Mouse (Mus musculus) midbrain, embryonic 14.5 days (tissue): ENCODE data around the gene Fmo6. TPM values are rescaled to one million over a fixed set of nuclear protein-coding genes. Genes with fewer than 3 reads are reported as not detected.

Experiments used
- ATAC-seq: fragments of 200-750 bp; cut with Nextera tagmentation; 2 replicates; pipeline ENCODE4 v1.8.0; 2017; ENCODE audit warnings: moderate number of reproducible peaks, moderate library complexity; ENCODE audit not compliant: low FRiP score, low TSS enrichment
- DNase-seq: peaks from one replicate; pipeline ENCODE4 v3.0.0-alpha.2; 2015
- H3K27ac ChIP-seq: fragments of 300-500 bp; sonication (generic); replicated peaks from 2 replicates; pipeline ENCODE4 v1.5.1; 2014; ENCODE audit warnings: mild to moderate bottlenecking, low read depth, low read length, moderate library complexity
- H3K27me3 ChIP-seq: fragments of 300-500 bp; sonication (generic); 2 replicates; pipeline ENCODE4 v1.6.1; 2014; ENCODE audit warnings: low read length, control low read depth, mixed read lengths; ENCODE audit not compliant: control insufficient read depth, insufficient read depth
- H3K36me3 ChIP-seq: fragments of 300-500 bp; sonication (generic); 2 replicates; pipeline ENCODE4 v1.6.1; 2014; ENCODE audit warnings: low read length, control low read depth; ENCODE audit not compliant: control insufficient read depth, insufficient read depth
- H3K4me1 ChIP-seq: fragments of 300-500 bp; sonication (generic); 2 replicates; pipeline ENCODE4 v1.6.1; 2014; ENCODE audit warnings: mild to moderate bottlenecking, antibody characterized with exemption, low read length, control low read depth; ENCODE audit not compliant: control insufficient read depth, insufficient read depth
- H3K4me2 ChIP-seq: fragments of 300-500 bp; sonication (generic); 2 replicates; pipeline ENCODE4 v1.6.1; 2014; ENCODE audit warnings: mild to moderate bottlenecking, low read length, moderate library complexity
- H3K4me3 ChIP-seq: fragments of 300-500 bp; sonication (generic); replicated peaks from 2 replicates; pipeline ENCODE4 v1.5.1; 2014; ENCODE audit warnings: low read depth, low read length
- H3K9ac ChIP-seq: fragments of 300-500 bp; sonication (generic); replicated peaks from 2 replicates; pipeline ENCODE4 v1.6.1; 2014; ENCODE audit warnings: mild to moderate bottlenecking, low read length, moderate library complexity
- H3K9me3 ChIP-seq: fragments of 300-500 bp; sonication (generic); 2 replicates; pipeline ENCODE4 v1.6.1; 2016; ENCODE audit warnings: low read length, control low read depth, mixed read lengths; ENCODE audit not compliant: control insufficient read depth
- WGBS: fragments of 180-500 bp; shearing (Covaris S2); extraction: QIAGEN DNeasy Blood & Tissue Kit; methylation state at CpG from one replicate; pipeline ENCODE4 v1.1.7; 2014; 5-methylcytosine and 5-hydroxymethylcytosine counted together
- polyA plus RNA-seq: library from polyadenylated mRNA; unstranded; fragments of >200 nt; fragmentation: Nextera tagmentation; extraction: Ambion mirVana; gene quantifications from 2 replicates; pipeline ENCODE4 v1.2.1, GENCODE M21; 2014

The Fmo6 gene
- polyA plus RNA-seq, 1 experiment from 2014 or later, result not detected

DNA sequence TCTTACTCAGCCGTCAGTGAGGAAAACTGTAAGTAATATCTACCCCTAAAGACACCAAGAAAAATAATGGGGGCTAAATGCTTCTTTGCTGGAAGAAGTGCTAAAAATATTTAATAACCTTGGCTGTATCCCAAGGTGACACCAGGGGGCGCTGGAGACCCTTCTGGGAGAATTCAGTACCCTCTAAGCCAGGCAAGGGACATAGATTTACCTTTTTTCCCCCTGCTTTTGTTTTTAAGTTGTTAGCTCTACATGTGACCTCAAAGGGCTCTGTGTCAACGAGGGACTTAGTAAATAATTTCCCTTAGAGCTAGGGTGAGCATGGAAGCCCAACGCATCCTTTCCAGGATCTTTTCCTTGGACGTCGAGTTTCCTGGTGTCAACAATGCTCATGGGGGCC, 41.4 kb downstream of the Fmo6 start:
- 47% methylated on average over 6 of the region's 6 CpGs for WGBS
- H3K9ac ChIP-seq, result no peak overlapping the region
- H3K27me3 ChIP-seq, result no peaks in the 10 kb centered on the region
- H3K4me1 ChIP-seq, result no peaks in the 10 kb centered on the region
- no peaks in the 10 kb centered on the region for H3K9me3 ChIP-seq
- no peak overlapping the region for H3K4me2 ChIP-seq
- ATAC-seq, result 0 out of 2 replicates have a peak, but pooled peaks have one; percentile 48
- no peaks in the 10 kb centered on the region for H3K36me3 ChIP-seq
- DNase-seq, result peak; percentile 87
- no peak overlapping the region for H3K4me3 ChIP-seq
- no peak overlapping the region for H3K27ac ChIP-seq

DNA sequence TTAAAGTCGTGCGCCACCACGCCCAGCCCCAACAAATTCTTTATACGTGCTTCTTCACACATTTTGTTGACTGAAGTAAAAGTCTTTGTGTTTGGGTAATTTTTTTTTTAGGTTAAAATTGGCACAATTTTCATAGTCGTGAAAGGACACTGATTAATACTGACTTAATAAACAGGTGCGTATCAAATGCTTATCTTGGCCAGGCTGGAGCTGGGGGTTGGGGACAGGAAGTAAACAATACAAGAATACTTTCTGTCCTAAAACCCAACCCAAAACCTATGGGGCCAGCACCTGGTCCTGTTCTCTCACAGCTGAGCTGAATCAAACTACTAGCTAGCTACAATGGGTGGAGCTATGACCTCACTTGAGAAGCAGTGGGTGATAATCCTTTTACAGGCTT, 44.3 kb downstream of the Fmo6 start:
- no peak overlapping the region for H3K9ac ChIP-seq
- H3K4me1 ChIP-seq, result no peaks in the 10 kb centered on the region
- no peaks in the 10 kb centered on the region for H3K36me3 ChIP-seq
- H3K9me3 ChIP-seq, result no peaks in the 10 kb centered on the region
- DNase-seq (no peak), ATAC-seq (no peak)
- no peak overlapping the region for H3K27ac ChIP-seq
- H3K27me3 ChIP-seq, result no peaks in the 10 kb centered on the region
- H3K4me2 ChIP-seq, result no peak overlapping the region
- WGBS, result 94% methylated on average over 6 of the region's 6 CpGs
- no peak overlapping the region for H3K4me3 ChIP-seq

DNA sequence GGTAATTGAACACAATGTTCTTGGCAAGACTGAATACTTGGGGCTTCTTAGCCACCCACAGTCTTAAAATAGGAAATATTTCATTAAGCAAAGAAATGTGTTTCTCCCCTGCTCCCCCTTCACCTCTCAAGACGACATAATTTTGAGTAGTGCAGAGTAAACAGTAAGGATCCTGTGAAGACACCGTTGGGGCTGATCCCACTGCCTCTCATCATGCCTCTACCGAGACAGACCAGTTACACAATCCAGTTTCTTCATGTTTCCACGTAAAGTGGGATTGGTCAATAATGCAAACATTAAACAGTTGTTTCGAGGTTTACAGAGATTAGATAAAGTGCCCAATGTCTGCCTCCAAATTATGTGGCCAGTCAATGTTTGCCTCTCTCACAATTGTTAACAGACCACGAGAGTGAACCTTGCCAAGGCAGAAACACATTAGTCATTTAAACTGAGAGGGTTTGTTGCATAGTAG, 45.3 kb downstream of the Fmo6 start:
- ATAC-seq (no peak), DNase-seq (no peak)
- WGBS, result 87% methylated on average over 6 of the region's 6 CpGs
- Histone ChIP-seq H3K9ac (no peak overlapping the region), H3K36me3 (no peaks in the 10 kb centered on the region), H3K4me3 (no peak overlapping the region), H3K4me1 (no peaks in the 10 kb centered on the region), H3K9me3 (no peaks in the 10 kb centered on the region), H3K4me2 (no peak overlapping the region), H3K27ac (no peak overlapping the region), H3K27me3 (no peaks in the 10 kb centered on the region)

DNA sequence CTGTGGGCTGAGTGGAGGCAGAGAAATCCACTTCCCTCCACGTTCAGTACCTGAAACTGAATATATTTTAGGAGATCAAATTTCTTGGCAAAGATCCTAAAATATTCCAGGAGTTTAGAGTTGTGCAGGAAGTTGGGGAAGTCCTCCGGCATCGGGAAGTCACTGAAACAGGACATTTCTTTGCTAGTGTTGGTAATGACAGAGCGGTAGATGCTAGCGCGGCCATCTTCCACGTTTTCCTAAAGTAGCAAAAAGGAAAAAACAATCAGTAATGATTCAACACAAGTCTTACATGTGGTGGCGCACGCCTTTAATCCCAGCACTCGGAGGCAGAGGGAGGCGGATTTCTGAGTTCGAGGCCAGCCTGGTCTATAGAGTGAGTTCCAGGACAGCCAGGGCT, 48.7 kb downstream of the Fmo6 start:
- WGBS, result 94% methylated on average over 12 of the region's 12 CpGs
- no peak overlapping the region for H3K4me3 ChIP-seq
- no peak for DNase-seq

DNA sequence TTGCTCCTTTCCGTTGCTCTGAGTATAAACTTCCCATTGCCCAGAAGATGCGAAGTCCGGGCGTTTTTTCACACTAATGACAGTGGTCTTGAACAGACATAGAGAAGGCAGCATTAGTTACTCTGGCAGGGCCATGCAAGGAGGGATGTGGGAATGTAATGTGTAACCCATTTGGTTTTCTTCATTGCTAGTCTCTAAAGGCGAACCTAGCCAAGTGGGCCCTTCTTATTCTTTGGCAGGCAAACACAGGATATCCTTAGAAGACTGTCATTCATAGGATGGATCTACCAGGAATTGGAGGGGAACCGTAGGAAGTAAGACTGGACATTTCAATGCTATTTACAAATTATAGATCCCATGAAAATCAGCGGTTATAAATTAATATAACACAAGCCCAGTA, 49.7 kb downstream of the Fmo6 start:
- no peak overlapping the region for H3K4me3 ChIP-seq
- H3K27ac ChIP-seq, result no peak overlapping the region
- no peaks in the 10 kb centered on the region for H3K27me3 ChIP-seq
- no peak overlapping the region for H3K9ac ChIP-seq
- 93% methylated on average over 7 of the region's 7 CpGs for WGBS
- ATAC-seq, result no peak
- DNase-seq, result no peak
- H3K4me2 ChIP-seq, result no peak overlapping the region
- H3K9me3 ChIP-seq, result no peaks in the 10 kb centered on the region
- no peaks in the 10 kb centered on the region for H3K4me1 ChIP-seq
- no peaks in the 10 kb centered on the region for H3K36me3 ChIP-seq

More for the DNA sequence above, 48.7 kb downstream of the Fmo6 start:
- no peak for ATAC-seq
- H3K36me3 ChIP-seq, result no peaks in the 10 kb centered on the region
- H3K27me3 ChIP-seq, result no peaks in the 10 kb centered on the region
- no peak overlapping the region for H3K9ac ChIP-seq
- H3K9me3 ChIP-seq, result no peaks in the 10 kb centered on the region
- no peaks in the 10 kb centered on the region for H3K4me1 ChIP-seq
- no peak overlapping the region for H3K27ac ChIP-seq
- H3K4me2 ChIP-seq, result no peak overlapping the region

DNA sequence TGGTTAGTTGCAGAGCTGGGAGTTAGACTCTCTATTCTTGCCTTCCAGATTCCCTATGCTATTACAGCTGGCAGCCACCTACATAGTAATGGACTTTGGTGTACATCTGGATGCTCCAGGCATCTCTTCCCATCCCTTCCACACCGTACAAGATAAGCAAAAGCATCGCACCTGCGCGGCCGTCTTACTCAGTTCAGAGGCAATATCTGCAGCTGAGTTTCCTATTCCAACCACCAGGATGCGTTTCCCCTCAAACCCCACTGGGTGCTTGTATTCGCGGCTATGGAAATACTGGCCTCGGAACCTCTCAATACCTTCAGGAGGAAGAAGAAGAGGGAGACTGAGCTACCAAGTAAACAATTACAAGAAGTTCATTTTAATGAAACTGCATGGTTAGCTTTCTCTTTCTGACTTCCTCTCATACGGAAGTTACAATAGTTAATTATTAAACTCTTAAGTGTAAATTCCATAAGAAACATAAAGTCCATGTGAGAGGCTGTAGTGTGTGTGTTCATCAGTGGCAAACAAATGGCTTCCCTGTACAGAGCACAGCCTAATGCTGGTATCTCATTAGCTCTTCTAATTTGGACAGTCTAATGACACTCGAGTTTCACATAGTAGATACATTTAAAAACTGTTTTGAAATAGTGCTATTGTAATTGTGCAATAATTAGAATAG, 51.0 kb downstream of the Fmo6 start:
- WGBS, result 82% methylated on average over 11 of the region's 11 CpGs
- H3K4me3 ChIP-seq, result no peak overlapping the region
- ATAC-seq, result no peak

DNA sequence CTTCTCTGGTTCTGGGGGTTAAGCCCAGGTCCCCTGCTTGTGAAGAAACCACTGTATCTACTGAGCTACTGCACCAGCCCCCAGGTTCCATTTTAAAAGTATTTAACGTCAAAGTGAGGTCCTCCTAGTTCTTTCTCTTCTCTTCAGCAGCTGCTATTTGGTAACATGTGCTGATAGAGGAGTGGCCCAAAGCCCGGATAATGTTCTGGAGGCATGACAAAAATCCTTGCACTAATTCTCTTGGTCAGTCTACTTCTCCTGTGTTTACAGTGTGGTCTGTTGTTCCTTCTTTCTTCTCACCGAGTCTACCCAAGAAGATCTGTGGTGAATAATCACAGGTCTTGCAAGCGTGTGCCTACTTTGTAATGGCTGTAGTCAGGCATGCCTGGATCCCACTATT, 54.6 kb downstream of the Fmo6 start:
- Histone ChIP-seq H3K27me3 (no peaks in the 10 kb centered on the region), H3K4me3 (no peak overlapping the region), H3K27ac (no peak overlapping the region), H3K9me3 (no peaks in the 10 kb centered on the region), H3K9ac (no peak overlapping the region), H3K36me3 (no peaks in the 10 kb centered on the region), H3K4me2 (no peak overlapping the region), H3K4me1 (no peaks in the 10 kb centered on the region)
- 86% methylated on average over 4 of the region's 4 CpGs for WGBS
- DNase-seq (no peak), ATAC-seq (no peak)

More for the DNA sequence above, 51.0 kb downstream of the Fmo6 start:
- Histone ChIP-seq H3K9me3 (no peaks in the 10 kb centered on the region), H3K4me1 (no peaks in the 10 kb centered on the region), H3K9ac (no peak overlapping the region), H3K36me3 (no peaks in the 10 kb centered on the region), H3K27me3 (no peaks in the 10 kb centered on the region), H3K27ac (no peak overlapping the region), H3K4me2 (no peak overlapping the region)
- DNase-seq, result no peak

DNA sequence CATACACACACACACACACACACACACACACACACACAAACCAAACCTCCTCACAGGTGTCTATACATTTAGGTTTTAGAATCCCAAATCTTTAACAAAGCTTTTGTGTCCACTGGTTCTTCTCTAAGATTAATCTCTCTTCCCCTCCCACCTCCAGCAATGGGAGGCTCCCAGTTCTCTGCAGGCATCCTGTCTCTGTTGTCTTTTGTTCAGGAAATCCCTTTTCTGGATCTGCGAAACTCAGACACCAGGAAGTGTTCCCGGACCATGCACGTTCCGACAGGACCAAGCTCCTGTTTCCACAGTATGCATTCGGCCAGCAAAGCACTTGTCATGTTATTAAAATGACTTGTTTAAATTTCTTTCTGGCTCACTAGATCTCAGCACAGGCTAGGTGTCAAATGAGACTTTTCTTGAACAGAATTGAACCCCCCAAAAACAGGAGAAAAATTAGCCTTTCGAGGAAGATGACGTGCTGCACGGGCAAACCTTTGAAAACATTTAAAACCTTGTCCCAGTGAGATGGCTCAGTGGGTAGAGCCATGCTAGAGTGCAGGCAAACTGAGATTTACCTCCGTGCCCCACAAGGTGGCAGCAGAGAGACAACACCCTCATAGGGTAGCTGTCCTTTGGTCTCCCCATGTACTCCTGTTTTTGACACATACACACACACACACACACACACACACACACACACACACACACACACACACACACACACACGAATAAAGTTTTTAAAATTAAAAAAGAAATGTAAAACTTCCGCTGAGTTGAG, 57.5 kb downstream of the Fmo6 start:
- Histone ChIP-seq H3K36me3 (no peaks in the 10 kb centered on the region), H3K9ac (no peak overlapping the region), H3K9me3 (no peaks in the 10 kb centered on the region), H3K4me1 (no peaks in the 10 kb centered on the region), H3K27me3 (no peaks in the 10 kb centered on the region), H3K4me3 (no peak overlapping the region), H3K4me2 (no peak overlapping the region), H3K27ac (no peak overlapping the region)
- 57% methylated on average over 11 of the region's 11 CpGs for WGBS
- DNase-seq (peak; percentile 30), ATAC-seq (no peak)

DNA sequence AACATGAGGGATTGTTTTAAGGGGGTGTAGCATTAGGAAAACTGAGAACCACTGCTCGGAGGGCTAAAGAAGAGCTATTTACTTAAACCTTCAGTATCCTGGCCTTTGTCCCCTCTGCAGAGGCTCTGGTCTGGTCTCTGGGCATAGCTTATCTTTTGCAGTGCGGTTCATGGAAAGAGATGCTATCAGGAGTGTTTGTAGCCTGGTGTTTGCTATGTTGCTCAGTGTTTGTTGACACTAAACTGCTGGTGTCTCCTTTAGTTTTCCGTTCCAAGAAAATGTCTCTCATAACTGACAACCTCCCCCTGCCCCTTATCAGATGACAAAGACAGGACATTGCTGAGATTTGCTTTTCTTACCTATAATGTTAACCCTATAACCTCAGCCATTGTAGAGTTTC, 62.2 kb downstream of the Fmo6 start:
- Histone ChIP-seq H3K4me2 (no peak overlapping the region), H3K36me3 (no peaks in the 10 kb centered on the region), H3K4me1 (no peaks in the 10 kb centered on the region), H3K9me3 (no peaks in the 10 kb centered on the region), H3K27ac (no peak overlapping the region), H3K27me3 (no peaks in the 10 kb centered on the region), H3K9ac (no peak overlapping the region), H3K4me3 (no peak overlapping the region)
- DNase-seq (no peak), ATAC-seq (no peak)
- WGBS, result 83% methylated on average over 3 of the region's 3 CpGs
